ENCODE assay signal across 23 mouse cellular contexts in genomic region chr3:34371418-34371817, GRCm38 (mm10).
DNase-seq lines count a peak whose midpoint lies in the region; ATAC-seq and TF ChIP-seq lines count a peak whose summit lies in the region.
"Had no signal": no experiment of that assay in that cellular context is flagged by ENCODE, and none has a peak within 500 bp of the region (broad histone marks: within the 10 kb centered on the region; RNA-seq: fewer than 3 reads in every experiment).

No protein-coding gene starts in this region.

- H3K9me3 ChIP-seq in intestine, postnatal 0 days (ENCODE audit: control insufficient read depth), result no peaks in the 10 kb centered on the region
- H3K9me3 ChIP-seq in hindbrain, embryonic 10.5 days, result no peaks in the 10 kb centered on the region
- H3K9me3 ChIP-seq: embryonic facial prominence, embryonic 10.5 days; embryonic facial prominence, embryonic 12.5 days; forebrain, embryonic 13.5 days; forebrain, embryonic 15.5 days; G1E had no signal

- H3K4me3 ChIP-seq in heart, adult 2 months, result no peak overlapping the region
- no peak overlapping the region for H3K4me3 ChIP-seq in intestine, postnatal 0 days (ENCODE audit: low read depth, low read length)
- no peak overlapping the region for H3K4me3 ChIP-seq in hindbrain, embryonic 10.5 days
- H3K4me3 ChIP-seq: embryonic facial prominence, embryonic 10.5 days; embryonic facial prominence, embryonic 12.5 days; forebrain, embryonic 13.5 days; forebrain, embryonic 15.5 days had no signal

- TF ChIP-seq POLR2A in heart, adult 2 months (IDR thresholded peaks at IDR 0.05; ENCODE audit: insufficient read depth, low read depth, low read length), result no peak

- peak; percentile 25 for DNase-seq in heart, adult 11 months
- no peak for DNase-seq in heart, adult 2 months
- peak; percentile 30 for DNase-seq in kidney, adult 9 months
- DNase-seq in kidney, postnatal 10 days, result no peak
- DNase-seq in hindbrain, embryonic 10.5 days (ENCODE audit: low spot score), result no peak
- DNase-seq: adrenal gland, adult 8-10 months; adrenal gland, postnatal 14 days; adrenal gland, postnatal 36 days; B cell, adult 2 months; cerebellum, adult 11-12 months; cerebellum, adult 2 months; cerebellum, adult 9-10 months; cerebellum, postnatal 10 days; cerebellum, postnatal 25 days had no signal

- H3K27ac ChIP-seq in heart, adult 2 months, result no peak overlapping the region
- H3K27ac ChIP-seq in intestine, postnatal 0 days (ENCODE audit: low read depth, low read length), result no peak overlapping the region
- H3K27ac ChIP-seq in hindbrain, embryonic 10.5 days, result no peak overlapping the region
- H3K27ac ChIP-seq: embryonic facial prominence, embryonic 10.5 days; embryonic facial prominence, embryonic 12.5 days; forebrain, embryonic 13.5 days; forebrain, embryonic 15.5 days had no signal

- H3K4me2 ChIP-seq in intestine, postnatal 0 days (replicated peaks; ENCODE audit: low read depth), result no peak overlapping the region
- H3K4me2 ChIP-seq: embryonic facial prominence, embryonic 12.5 days; forebrain, embryonic 13.5 days; forebrain, embryonic 15.5 days had no signal

- no peak for TF ChIP-seq EP300 in heart, adult 2 months (IDR thresholded peaks at IDR 0.05; ENCODE audit: insufficient read depth, low read depth, low read length)

- TF ChIP-seq CTCF in heart, adult 2 months (IDR thresholded peaks at IDR 0.05), result no peak
- TF ChIP-seq CTCF in intestine, postnatal 0 days (IDR thresholded peaks at IDR 0.05; ENCODE audit: low read depth), result no peak

- no peaks in the 10 kb centered on the region for H3K4me1 ChIP-seq in heart, adult 2 months (ENCODE audit: control insufficient read depth, insufficient read depth, low read length)
- H3K4me1 ChIP-seq in intestine, postnatal 0 days (replicated peaks; ENCODE audit: control insufficient read depth, insufficient read depth, low read length), result no peaks in the 10 kb centered on the region
- H3K4me1 ChIP-seq in hindbrain, embryonic 10.5 days (replicated peaks), result peaks cover 9% of the 10 kb centered on the region
- H3K4me1 ChIP-seq: embryonic facial prominence, embryonic 10.5 days; embryonic facial prominence, embryonic 12.5 days; forebrain, embryonic 15.5 days had no signal

- no peaks in the 10 kb centered on the region for H3K36me3 ChIP-seq in heart, adult 2 months (ENCODE audit: control insufficient read depth, insufficient read depth, low read length)
- no peaks in the 10 kb centered on the region for H3K36me3 ChIP-seq in intestine, postnatal 0 days (ENCODE audit: control insufficient read depth, insufficient read depth)
- no peaks in the 10 kb centered on the region for H3K36me3 ChIP-seq in hindbrain, embryonic 10.5 days
- H3K36me3 ChIP-seq: embryonic facial prominence, embryonic 10.5 days; embryonic facial prominence, embryonic 12.5 days; forebrain, embryonic 15.5 days; G1E had no signal

- H3K9ac ChIP-seq in heart, adult 2 months (ENCODE audit: low read depth, low read length), result no peak overlapping the region
- no peak overlapping the region for H3K9ac ChIP-seq in intestine, postnatal 0 days (ENCODE audit: low read depth, low read length)
- H3K9ac ChIP-seq: embryonic facial prominence, embryonic 12.5 days; forebrain, embryonic 13.5 days; forebrain, embryonic 15.5 days had no signal

- 77% methylated on average over 2 of the region's 2 CpGs for WGBS in heart, adult 2 months
- WGBS in intestine, postnatal 0 days, result 72% methylated on average over 2 of the region's 2 CpGs
- WGBS in hindbrain, embryonic 10.5 days, result 90% methylated on average over 2 of the region's 2 CpGs

- intact Hi-C loops in heart, adult 2 months (cut with DNase I), result no loop called here

- peak; percentile 66; the same call in 1 of the 2 replicates for ATAC-seq in intestine, postnatal 0 days
- ATAC-seq: activated CD4-positive, CD25-positive, alpha-beta regulatory T cell, adult 4 months; CD4-positive, CD25-positive, alpha-beta regulatory T cell, adult 4 months; forebrain, embryonic 13.5 days; forebrain, embryonic 15.5 days had no signal

- no peaks in the 10 kb centered on the region for H3K79me2 ChIP-seq in heart, adult 2 months (replicated peaks; ENCODE audit: control insufficient read depth, insufficient read depth, low read length)

- no peaks in the 10 kb centered on the region for H3K27me3 ChIP-seq in heart, adult 2 months (ENCODE audit: control insufficient read depth, insufficient read depth, low read length)
- no peaks in the 10 kb centered on the region for H3K27me3 ChIP-seq in intestine, postnatal 0 days (replicated peaks; ENCODE audit: control insufficient read depth, insufficient read depth, low read length)
- no peaks in the 10 kb centered on the region for H3K27me3 ChIP-seq in hindbrain, embryonic 10.5 days (ENCODE audit: insufficient read depth, poor library complexity, severe bottlenecking)
- H3K27me3 ChIP-seq: CH12.LX; embryonic facial prominence, embryonic 12.5 days; forebrain, embryonic 13.5 days; forebrain, embryonic 15.5 days had no signal

Comparison
In these comparisons a context has a peak if more than half of its experiments do, and no peak if none do; other contexts are left out.
1. DNase-seq: peak in heart, adult 11 months (single experiment) and kidney, adult 9 months (single experiment); none in heart, adult 2 months (0 of 2), kidney, postnatal 10 days (single experiment) and hindbrain, embryonic 10.5 days (single experiment).